Mouse (Mus musculus) neural tube, embryonic 14.5 days (tissue): Measurements from ENCODE around the gene Gja6. TPM values are rescaled to one million over a fixed set of nuclear protein-coding genes. Genes with fewer than 3 reads are reported as not detected.

Source experiments
- ATAC-seq: fragments of 200-750 bp; cut with Nextera tagmentation; 2 replicates; pipeline ENCODE4 v1.8.0; 2017; ENCODE audit warnings: low read depth, mild to moderate bottlenecking, moderate TSS enrichment, moderate library complexity
- H3K27ac ChIP-seq: fragments of 300-500 bp; sonication (generic); 2 replicates; pipeline ENCODE4 v1.5.1; 2014; ENCODE audit warnings: low read depth, mild to moderate bottlenecking, control low read depth, low read length, moderate library complexity, mixed read lengths
- H3K27me3 ChIP-seq: fragments of 300-500 bp; sonication (generic); 2 replicates; pipeline ENCODE4 v1.6.1; 2014; ENCODE audit warnings: low read length; ENCODE audit not compliant: control insufficient read depth, insufficient read depth
- H3K36me3 ChIP-seq: fragments of 300-500 bp; sonication (generic); 2 replicates; pipeline ENCODE4 v1.6.1; 2014; ENCODE audit warnings: low read length, mixed read lengths; ENCODE audit not compliant: control insufficient read depth, insufficient read depth
- H3K4me1 ChIP-seq: fragments of 300-500 bp; sonication (generic); 2 replicates; pipeline ENCODE4 v1.6.1; 2014; ENCODE audit warnings: low read length; ENCODE audit not compliant: control insufficient read depth, insufficient read depth
- H3K4me2 ChIP-seq: fragments of 300-500 bp; sonication (generic); 2 replicates; pipeline ENCODE4 v1.6.1; 2014; ENCODE audit warnings: mild to moderate bottlenecking, low read depth, low read length, control low read depth
- H3K4me3 ChIP-seq: fragments of 300-500 bp; sonication (generic); 2 replicates; pipeline ENCODE4 v1.5.1; 2014; ENCODE audit warnings: low read depth, low read length, control low read depth, mixed read lengths
- H3K9ac ChIP-seq: fragments of 300-500 bp; sonication (generic); replicated peaks from 2 replicates; pipeline ENCODE4 v1.6.1; 2014; ENCODE audit warnings: low read depth, mild to moderate bottlenecking, control low read depth, low read length, mixed read lengths
- H3K9me3 ChIP-seq: fragments of 300-500 bp; sonication (generic); 2 replicates; pipeline ENCODE4 v1.6.1; 2016; ENCODE audit warnings: low read length; ENCODE audit not compliant: control insufficient read depth
- WGBS: fragments of 180-500 bp; shearing (Covaris S2); extraction: QIAGEN DNeasy Blood & Tissue Kit; methylation state at CpG from one replicate; pipeline ENCODE4 v1.1.7; 2014; 5-methylcytosine and 5-hydroxymethylcytosine counted together
- polyA plus RNA-seq: library from polyadenylated mRNA; unstranded; fragments of >200 nt; fragmentation: Nextera tagmentation; extraction: Ambion mirVana; gene quantifications from 2 replicates; pipeline ENCODE4 v1.2.1, GENCODE M21; 2014

Gja6 gene
- polyA plus RNA-seq = 0.16 and 0.17 TPM in 2 replicates

- no peak for ATAC-seq
- Histone ChIP-seq H3K27ac (no peak within 1 kb of the TSS), H3K4me1 (no peaks in the 10 kb centered on the region), H3K4me3 (no peak within 1 kb of the TSS), H3K9ac (no peak within 1 kb of the TSS), H3K36me3 (no peaks in the 10 kb centered on the region), H3K9me3 (no peaks in the 10 kb centered on the region), H3K27me3 (no peaks in the 10 kb centered on the region), H3K4me2 (no peak within 1 kb of the TSS)
- WGBS = 77% methylated on average over 4 of the region's 4 CpGs
These were observed at the start of gene Gja6 for GRCm38 (mm10) chrX:160906952-160907351. Gja6 (minus strand) TSS chrX:160907052.

GRCm38 (mm10) chrX:160949583-160949982 is 42.7 kb upstream of the Gja6 start:
- Histone ChIP-seq H3K9ac (no peak overlapping the region), H3K27ac (no peak overlapping the region), H3K4me3 (no peak overlapping the region), H3K9me3 (no peaks in the 10 kb centered on the region), H3K4me1 (no peaks in the 10 kb centered on the region), H3K27me3 (no peaks in the 10 kb centered on the region; the same call in 1 of the 2 replicates), H3K4me2 (no peak overlapping the region), H3K36me3 (no peaks in the 10 kb centered on the region)
- ATAC-seq = no peak
- 83% methylated on average over 2 of the region's 2 CpGs for WGBS

- no peaks in the 10 kb centered on the region for H3K4me1 ChIP-seq
- H3K4me2 ChIP-seq = no peak overlapping the region
- no peaks in the 10 kb centered on the region for H3K9me3 ChIP-seq
- WGBS = 99% methylated on average over 4 of the region's 4 CpGs
- H3K9ac ChIP-seq = no peak overlapping the region
- H3K36me3 ChIP-seq = no peaks in the 10 kb centered on the region
- no peaks in the 10 kb centered on the region for H3K27me3 ChIP-seq
- H3K4me3 ChIP-seq = no peak overlapping the region
- H3K27ac ChIP-seq = no peak overlapping the region
- no peak for ATAC-seq
These were observed 37.9 kb upstream of the Gja6 start for GRCm38 (mm10) chrX:160944722-160945121.

- H3K9me3 ChIP-seq = no peaks in the 10 kb centered on the region
- H3K27ac ChIP-seq = no peak overlapping the region
- 34% methylated on average over 1 of the region's 1 CpGs for WGBS
- H3K27me3 ChIP-seq = no peaks in the 10 kb centered on the region
- H3K4me1 ChIP-seq = no peaks in the 10 kb centered on the region
- no peak for ATAC-seq
- H3K4me3 ChIP-seq = no peak overlapping the region
- H3K36me3 ChIP-seq = no peaks in the 10 kb centered on the region
- H3K4me2 ChIP-seq = no peak overlapping the region
- H3K9ac ChIP-seq = no peak overlapping the region
These were observed 28.7 kb upstream of the Gja6 start for GRCm38 (mm10) chrX:160935541-160935940.

GRCm38 (mm10) chrX:160930656-160931055 is 23.8 kb upstream of the Gja6 start:
- H3K27me3 ChIP-seq = no peaks in the 10 kb centered on the region
- ATAC-seq = no peak
- no peak overlapping the region for H3K4me2 ChIP-seq
- no peak overlapping the region for H3K4me3 ChIP-seq
- H3K9ac ChIP-seq = no peak overlapping the region
- H3K27ac ChIP-seq = no peak overlapping the region
- H3K4me1 ChIP-seq = no peaks in the 10 kb centered on the region
- H3K9me3 ChIP-seq = no peaks in the 10 kb centered on the region
- no peaks in the 10 kb centered on the region for H3K36me3 ChIP-seq

GRCm38 (mm10) chrX:160928870-160929269 is 22.0 kb upstream of the Gja6 start:
- WGBS = 91% methylated on average over 1 of the region's 1 CpGs
- Histone ChIP-seq H3K4me2 (no peak overlapping the region), H3K27me3 (no peaks in the 10 kb centered on the region), H3K9ac (no peak overlapping the region), H3K27ac (no peak overlapping the region), H3K4me3 (no peak overlapping the region), H3K4me1 (no peaks in the 10 kb centered on the region), H3K9me3 (no peaks in the 10 kb centered on the region), H3K36me3 (no peaks in the 10 kb centered on the region)
- no peak for ATAC-seq

GRCm38 (mm10) chrX:160919022-160919637 is 12.3 kb upstream of the Gja6 start:
- Histone ChIP-seq H3K9ac (no peak overlapping the region), H3K27me3 (no peaks in the 10 kb centered on the region), H3K4me3 (no peak overlapping the region), H3K36me3 (no peaks in the 10 kb centered on the region), H3K4me1 (no peaks in the 10 kb centered on the region), H3K9me3 (no peaks in the 10 kb centered on the region), H3K4me2 (no peak overlapping the region), H3K27ac (no peak overlapping the region)
- WGBS = 89% methylated on average over 3 of the region's 3 CpGs
- ATAC-seq = no peak

GRCm38 (mm10) chrX:160906477-160906876 is 375 bp downstream of the Gja6 start:
- Histone ChIP-seq H3K9me3 (no peaks in the 10 kb centered on the region), H3K27me3 (no peaks in the 10 kb centered on the region), H3K4me1 (no peaks in the 10 kb centered on the region), H3K9ac (no peak overlapping the region), H3K4me3 (no peak overlapping the region), H3K27ac (no peak overlapping the region), H3K36me3 (no peaks in the 10 kb centered on the region), H3K4me2 (no peak overlapping the region)
- no peak for ATAC-seq
- WGBS = 93% methylated on average over 4 of the region's 4 CpGs

- no peak for ATAC-seq
These were observed 939 bp downstream of the Gja6 start for GRCm38 (mm10) chrX:160905913-160906312.

More at GRCm38 (mm10) chrX:160905913-160906312, 939 bp downstream of the Gja6 start:
- no peaks in the 10 kb centered on the region for H3K36me3 ChIP-seq
- WGBS = 80% methylated on average over 4 of the region's 4 CpGs
- no peak overlapping the region for H3K4me2 ChIP-seq
- no peak overlapping the region for H3K27ac ChIP-seq
- no peak overlapping the region for H3K9ac ChIP-seq
- H3K27me3 ChIP-seq = no peaks in the 10 kb centered on the region
- H3K4me3 ChIP-seq = no peak overlapping the region
- no peaks in the 10 kb centered on the region for H3K9me3 ChIP-seq
- no peaks in the 10 kb centered on the region for H3K4me1 ChIP-seq
